Mouse (Mus musculus) kidney, postnatal 14 days (tissue): Measurements from ENCODE around the gene Il5.
A peak's percentile ranks its signal among the peaks of the same experiment; 100 is the strongest.
"Not testable (repeated sequence)": the region's sequence is repeated elsewhere in the genome, so short reads cannot be mapped to it uniquely, and the experiment has no call there.

Source experiments
- DNase-seq: peaks from one replicate; pipeline ENCODE4 v3.0.0; 2022; ENCODE audit warnings: mixed read lengths

Il5 gene

DNA sequence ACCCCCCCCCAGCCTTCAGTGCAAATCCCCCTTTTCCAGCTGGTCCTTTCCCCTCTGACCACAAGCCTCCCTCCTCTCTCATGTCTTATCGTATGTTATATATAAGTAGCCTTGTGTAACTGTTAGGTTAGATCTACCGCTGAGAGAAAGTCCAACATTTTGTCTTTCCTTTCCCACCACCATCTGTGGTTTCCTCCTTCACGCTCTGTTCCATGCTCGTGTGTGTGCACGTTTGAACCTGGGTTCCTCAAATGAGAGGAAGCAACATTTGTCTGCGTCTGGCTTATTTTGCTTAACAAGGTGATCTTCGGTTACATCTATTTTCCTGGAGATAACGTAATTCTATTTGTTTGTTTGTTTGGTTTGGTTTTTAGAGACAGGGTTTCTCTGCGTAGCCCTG lies 27.4 kb downstream of the Il5 start:
- DNase-seq, result no peak

DNA sequence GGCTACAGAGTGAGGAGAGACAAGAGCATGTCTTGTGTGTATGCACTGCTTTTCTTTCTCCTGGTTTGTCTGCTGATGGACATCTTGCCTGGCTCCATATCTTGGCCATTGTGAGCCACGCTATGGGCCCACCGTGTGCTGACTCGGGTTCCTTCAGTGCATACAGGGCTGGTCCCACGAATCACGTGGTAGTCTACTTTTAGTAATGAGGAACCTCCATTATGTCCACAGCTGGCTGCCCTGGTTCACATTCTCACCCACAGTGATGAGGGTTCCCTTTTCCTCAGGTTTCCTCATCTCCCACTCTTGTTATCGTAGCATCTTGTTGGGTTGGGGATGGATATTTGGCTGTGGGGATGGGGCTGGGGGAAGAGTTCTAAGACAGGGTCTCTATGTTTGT lies 28.0 kb downstream of the Il5 start:
- no peak for DNase-seq

DNA sequence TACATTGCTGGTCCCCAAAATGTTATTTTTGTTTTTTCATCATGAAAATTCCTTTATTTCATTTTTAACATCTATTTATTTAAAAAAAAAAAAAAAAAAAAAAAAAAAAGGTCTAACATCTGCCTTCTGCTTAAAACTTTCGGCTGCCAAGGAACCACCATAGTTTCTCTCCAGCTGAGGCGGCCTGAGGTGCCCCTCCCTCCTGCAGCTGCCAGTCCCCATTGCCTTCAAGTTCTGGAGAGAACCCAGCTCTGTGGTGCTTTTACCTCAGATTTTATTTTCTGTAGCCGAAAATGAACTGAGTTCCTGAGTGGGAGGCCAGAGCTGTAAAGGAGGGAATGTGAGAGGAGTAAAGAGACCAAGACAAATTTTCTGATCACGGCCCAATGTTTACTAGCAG lies 28.7 kb downstream of the Il5 start:
- DNase-seq, result no peak

DNA sequence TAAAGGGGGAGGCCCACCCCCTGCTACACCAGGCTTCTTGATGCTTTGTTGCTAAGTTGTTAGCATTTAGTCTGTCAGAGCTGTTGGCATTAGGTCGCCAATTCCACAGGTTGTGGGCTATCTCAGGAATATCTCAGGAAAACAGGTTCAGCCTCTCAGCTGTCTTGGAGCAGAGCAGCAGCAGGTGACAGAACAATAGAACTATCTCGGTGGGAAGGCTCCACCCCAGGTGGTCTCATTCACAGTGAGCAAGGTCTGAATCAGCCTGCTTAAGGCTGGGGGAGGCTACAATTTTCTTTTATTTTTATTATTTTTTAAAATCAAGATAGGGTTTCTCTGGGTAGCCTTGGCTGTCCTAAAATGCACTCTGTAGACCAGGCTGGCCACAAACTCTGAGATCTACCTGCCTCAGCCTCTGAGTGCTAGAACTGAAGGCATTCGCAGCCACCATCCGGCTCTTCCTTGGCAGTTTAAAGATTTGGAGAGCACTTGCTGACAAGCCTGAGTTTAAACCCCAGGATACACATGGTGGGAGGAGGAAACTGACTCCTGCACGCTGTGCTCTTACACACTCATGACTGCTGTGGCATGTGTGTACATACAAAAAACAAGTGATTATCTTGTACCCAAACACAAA lies 29.2 kb downstream of the Il5 start:
- no peak for DNase-seq

DNA sequence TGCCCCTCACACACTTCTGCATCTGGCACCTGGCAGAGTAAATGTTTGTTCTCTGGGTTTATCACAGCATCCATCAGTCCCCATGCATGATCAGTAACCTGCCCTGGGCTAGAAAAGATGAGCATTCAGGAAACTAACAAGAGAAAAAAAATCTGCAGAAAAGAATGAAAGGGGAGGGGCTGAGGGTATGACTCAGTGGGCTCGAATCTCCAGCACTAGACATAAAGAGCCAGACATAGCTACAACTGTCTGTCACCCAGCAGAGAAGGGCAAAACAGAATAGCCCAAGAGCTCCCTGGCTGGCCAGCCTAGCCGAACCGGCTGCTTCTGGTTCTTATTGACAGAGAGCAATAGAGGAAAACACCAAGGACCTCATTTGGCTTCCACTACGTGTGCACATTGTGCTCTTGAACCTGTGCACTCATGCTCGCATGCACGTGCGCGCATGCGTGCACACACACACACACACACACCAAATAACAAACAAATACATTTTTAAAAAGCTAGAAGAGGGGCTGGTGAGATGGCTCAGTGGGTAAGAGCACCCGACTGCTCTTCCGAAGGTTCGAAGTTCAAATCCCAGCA lies 34.5 kb downstream of the Il5 start:
- no peak for DNase-seq

DNA sequence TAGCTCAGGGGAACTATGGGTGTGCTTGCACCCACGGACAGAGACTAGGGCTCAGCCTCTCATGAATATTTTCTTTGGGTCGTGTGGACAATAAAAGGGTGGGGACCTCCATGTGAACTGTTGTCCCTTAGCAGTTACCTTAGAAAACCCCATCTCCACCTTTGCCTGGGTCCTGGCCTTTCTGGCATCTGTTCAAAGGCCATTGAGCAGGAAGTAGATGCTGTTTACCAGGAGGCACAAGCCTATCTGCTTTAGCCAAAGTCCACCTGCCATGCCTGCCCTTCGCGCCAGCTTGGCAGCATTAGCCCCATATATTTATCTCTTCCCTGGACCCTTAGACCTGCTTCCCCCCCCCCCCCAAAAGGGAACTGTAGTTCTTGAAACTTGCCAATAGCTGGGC lies 37.0 kb downstream of the Il5 start:
- no peak for DNase-seq

DNA sequence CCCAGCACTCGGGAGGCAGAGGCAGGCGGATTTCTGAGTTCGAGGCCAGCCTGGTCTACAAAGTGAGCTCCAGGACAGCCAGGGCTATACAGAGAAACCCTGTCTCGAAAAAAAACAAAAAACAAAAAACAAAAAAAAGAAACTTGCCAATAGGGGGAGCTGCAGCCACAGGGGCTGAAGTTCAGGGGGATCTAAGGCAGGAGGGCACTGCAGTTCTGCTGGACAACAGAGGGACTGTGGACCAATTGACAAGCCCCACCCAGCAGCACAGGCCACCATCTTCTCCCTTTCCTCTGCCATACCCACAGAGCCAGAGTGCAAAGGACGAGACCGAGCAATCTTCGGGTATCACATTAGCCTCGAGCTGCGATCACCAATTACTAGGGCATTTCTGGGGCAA lies 37.4 kb downstream of the Il5 start:
- DNase-seq, result not testable (repeated sequence)

DNA sequence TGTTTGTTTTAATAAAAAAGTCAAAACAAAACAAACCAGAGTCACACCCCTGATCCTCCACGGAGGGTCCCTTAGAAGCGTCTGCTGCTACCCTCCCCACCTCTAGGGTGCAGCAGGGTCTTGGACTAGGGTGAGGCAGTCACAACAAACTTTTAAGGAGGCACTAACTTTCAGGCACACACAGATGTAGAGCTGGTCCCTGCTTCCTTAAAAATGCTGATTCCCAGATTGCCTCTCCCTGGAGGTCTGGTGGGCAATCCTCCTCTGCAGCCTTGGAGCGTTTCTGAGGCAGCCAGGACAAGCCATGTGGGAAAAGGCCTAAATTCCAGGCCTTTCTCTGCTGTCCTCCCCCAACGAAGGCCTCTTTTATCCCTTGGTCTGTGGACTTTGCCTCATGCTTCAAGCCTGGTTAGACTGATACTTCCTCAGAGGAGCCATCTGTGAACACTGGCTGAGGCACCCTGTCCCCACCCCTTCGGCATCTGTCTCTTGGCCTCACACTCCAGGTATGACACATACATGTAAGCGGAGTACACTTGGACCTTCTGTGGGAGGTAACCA lies 38.3 kb downstream of the Il5 start:
- DNase-seq, result peak; percentile 47

DNA sequence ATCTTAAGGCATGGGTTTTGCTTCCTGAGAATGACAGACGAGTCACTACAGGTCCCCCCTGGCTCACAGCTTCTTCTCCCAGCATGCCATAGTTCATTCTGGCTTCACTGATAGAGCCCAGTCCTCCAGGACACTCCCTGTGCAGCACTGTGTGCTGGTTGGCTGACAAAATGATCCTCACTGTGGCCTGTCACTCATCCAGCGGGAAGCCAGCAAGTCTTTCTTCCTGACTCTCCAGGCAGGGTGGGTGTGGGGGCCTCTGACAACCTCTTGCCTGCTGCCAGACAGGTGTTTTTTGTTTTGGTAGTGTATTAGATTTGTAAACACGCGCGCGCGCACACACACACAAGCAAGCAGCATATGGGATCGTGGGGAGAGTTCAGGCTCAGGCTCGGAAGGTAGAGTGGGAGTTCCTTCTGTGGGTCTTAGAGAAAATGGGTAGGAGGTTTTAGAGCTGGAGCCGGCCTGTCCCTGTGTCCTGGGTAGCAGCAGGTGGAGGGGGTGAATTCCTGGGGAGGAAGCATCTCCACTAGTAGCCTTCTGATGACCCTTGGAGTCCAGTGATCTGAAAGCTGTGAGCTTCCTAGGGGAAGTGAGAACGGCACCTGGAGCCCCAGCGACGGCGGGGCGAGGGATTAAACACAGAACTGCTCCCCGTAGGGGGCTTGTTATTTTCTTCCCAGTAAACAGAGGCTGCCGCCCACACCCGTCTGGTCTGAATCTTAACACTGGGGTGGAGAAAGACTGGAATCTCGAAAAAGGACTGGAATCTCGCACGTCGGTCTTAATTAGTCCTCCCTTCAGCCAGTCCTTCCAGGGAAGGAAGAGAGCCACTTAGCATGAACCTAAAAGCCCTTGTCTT lies 39.2 kb downstream of the Il5 start:
- no peak for DNase-seq

DNA sequence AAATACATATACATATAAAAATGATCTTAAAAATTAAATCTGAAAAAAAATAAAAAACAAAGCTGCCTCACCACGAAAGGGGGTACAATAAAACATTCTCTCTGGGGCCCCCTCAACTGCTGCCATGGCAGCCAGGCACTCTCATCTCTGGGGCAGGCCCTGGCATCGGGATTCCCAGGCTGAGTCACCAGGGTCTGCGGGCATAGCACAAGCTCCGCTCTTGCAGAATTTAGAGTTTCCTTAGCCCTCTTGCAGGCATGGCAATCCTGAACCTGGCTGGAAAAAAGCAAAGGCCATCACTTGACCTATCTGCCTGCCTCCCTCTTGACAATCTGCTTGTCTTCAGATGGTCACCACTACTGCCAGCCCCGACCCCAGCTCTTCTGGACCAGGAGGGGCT lies 40.7 kb downstream of the Il5 start:
- DNase-seq, result no peak

DNA sequence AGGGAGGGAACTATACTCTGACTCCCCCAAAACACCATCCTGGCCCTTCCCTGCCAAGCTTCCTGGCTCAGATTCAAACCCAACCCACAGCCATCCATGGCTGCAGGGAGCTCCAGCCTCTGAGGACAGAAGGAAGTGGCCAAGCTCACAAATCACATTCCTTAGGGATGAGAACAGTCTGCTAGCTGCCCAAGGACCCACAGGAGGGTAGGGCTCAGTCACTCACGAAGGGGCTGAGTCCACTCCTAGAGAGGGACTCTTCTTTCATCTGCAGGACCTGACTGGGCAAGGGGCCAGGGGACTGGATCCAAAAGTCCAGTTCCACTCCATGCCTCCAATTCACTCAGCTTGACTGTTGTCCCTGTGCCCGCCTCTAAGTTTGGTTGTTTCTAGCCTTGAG lies 41.2 kb downstream of the Il5 start:
- peak; percentile 94 for DNase-seq

DNA sequence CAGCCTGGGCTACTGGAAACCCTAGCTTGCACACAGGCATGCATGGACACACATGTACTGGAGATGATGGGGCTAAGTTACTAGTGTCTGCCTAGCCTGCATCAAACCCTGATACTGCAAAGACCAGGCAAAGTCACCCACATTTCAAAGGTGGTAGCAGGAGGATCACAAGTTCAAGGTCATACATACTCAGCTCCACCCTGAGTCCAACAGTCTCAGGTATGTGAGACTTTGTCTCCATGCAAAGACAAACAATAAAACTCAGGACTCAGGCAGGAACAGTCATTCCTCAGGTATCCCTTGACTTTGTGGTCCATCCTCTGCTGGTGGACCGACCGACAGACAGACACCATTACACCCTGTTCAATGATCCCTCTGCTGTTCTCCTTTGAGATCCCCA lies 41.8 kb downstream of the Il5 start:
- no peak for DNase-seq

DNA sequence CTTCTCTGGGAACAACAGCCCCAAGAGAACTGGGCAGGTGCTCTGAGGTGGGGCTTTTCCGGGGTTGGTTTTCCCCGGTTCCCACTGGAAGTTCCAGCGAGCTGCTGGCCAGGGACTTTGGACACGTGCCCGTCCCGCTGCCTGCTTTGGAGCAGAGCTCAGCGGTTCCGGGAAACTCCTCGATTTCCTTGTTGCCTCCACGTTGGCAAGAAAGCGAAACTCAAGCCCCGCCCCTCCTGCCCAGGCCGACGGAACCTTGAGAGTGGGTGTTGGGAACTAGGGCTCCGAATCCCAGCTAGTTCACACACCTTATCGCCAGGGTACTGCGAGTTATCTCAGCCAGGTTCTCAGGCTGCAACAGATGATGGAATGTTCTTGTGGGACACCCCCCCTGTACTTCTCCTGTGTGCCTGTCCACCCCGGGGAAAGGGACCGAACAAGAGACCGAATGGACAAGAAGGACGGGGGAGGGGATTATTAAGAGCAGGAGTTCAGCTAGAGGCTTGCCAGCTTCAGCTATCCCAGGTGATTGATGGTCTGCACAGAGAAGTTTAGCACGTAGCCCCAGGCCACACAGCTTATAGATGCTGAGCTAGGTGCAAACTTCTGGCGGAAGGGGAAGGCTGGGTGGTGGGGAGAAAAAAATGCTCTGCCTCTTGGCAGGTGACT lies 42.4 kb downstream of the Il5 start:
- peak; percentile 95 for DNase-seq

DNA sequence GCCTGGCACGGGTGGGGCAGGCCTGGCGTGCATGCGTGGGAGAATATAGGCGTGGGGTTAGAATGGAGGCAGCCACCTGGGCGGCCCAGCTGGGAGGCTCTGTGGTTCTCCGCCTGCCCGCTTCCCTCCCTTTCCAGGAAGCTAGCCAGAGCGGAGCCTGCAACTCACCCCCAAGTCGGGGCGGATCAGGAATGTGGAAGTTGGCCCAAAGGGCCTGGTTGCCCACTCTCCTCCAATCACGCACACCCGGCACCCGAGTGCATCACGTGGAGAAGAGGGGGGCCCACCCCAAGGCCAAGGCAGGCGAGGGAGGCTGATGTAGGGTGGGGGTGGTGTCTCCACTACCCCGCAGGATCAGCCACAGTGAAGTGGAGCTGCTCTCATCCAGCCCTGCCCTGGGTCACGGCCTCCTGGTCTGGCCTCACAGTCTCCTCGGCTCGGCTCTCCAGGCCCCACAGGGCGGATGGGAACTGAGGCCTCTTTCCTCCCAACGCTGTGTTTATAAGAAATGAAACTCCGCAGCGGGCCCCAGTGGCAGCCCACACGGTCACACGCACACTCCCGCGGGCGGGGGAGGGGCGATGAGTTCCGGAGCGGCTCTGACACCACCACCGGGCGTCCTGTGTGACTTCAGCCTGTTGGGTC lies 43.0 kb downstream of the Il5 start:
- peak; percentile 93 for DNase-seq

DNA sequence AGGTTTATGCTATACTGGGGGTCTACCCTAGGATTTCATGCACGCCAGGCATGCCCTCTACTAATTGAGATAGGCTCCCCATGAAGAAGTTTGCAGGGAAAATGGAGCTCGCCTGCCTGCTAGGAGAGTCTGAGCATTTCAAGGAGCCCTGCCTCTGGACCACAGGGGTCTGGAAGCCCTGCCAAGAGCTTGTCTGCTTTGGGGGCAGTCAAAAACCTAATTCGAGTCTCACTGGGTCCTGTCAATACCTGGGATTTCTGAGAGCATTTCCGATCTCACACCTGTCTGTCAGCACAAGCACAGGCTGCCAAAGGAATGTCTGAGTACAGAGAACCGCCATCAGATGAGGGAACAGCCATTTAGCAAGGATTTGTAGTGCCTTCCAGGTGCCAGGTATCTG lies 44.0 kb downstream of the Il5 start:
- DNase-seq, result no peak

DNA sequence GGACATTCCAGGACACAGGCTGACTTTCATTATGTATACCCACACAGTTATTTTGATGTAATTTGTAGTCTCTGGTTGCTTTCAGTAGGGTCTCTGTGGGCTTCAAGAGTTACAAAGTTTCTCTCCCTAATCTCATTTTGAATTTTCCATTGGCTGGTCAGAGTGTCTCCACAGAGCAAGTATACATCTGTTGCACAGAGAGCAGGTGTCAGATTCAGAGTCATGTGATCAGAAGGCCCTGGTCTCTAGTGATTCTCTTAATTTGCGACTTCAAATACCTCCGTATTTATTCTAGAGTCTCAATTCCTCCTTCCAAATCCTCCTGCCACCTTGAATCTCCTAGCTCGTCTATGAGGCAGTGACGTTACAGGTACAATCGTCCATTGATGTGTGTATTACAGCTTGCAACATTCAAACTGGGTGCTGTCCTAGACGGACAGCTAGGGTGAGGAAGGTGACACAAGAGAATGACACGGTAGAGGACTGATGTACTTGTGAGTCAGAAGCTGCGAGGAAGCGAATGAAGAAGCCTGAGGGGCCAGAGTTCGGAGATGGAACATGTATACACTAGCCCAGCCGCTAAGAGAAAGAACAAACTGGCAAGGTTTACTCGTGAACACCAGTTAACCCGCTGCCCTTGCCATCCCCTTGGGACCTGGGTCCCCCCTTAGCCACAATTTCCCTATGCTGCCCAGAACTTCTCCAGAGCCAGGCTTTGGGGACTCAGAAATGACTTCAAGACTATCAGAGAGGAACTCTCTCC lies 48.0 kb downstream of the Il5 start:
- no peak for DNase-seq

DNA sequence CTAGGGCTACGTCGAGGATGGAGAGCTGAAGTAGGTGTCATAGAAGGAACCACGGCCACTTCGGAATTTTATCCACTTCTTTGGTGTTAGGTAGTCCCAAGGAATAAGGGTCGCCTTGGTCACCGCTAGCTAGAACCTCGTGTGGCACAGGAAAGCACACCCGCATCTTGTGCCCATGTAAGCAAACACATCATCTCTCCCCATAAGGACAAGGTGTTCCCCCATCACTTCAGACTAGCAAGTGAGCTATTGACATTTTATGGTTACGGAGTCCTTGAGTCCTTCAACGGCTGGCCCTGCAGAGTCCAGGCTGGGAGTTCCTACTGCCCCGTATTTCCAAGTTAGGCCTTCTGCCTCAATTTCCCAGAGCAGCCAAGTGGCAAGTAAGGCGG lies 48.6 kb downstream of the Il5 start:
- no peak for DNase-seq

DNA sequence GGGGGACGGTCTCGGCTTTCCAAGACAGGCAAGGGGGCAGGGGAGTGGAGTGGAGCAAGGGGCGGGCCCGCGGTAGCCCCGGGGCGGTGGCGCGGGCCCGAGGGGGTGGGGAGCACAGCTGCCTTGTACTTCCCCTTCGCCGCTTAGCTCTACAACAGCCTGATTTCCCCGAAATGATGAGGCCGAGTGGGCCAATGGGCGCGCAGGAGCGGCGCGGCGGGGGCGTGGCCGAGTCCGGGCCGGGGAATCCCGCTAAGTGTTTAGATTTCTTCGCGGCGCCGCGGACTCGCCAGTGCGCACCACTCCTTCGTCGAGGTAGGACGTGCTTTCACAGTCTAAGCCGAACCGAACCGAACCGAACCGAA lies 49.1 kb downstream of the Il5 start, which contains the start of gene Irf1:
Gene Irf1 (plus strand): TSS at position 255 of the 365 bp plus-strand sequence.
- peak; percentile 95 for DNase-seq

DNA sequence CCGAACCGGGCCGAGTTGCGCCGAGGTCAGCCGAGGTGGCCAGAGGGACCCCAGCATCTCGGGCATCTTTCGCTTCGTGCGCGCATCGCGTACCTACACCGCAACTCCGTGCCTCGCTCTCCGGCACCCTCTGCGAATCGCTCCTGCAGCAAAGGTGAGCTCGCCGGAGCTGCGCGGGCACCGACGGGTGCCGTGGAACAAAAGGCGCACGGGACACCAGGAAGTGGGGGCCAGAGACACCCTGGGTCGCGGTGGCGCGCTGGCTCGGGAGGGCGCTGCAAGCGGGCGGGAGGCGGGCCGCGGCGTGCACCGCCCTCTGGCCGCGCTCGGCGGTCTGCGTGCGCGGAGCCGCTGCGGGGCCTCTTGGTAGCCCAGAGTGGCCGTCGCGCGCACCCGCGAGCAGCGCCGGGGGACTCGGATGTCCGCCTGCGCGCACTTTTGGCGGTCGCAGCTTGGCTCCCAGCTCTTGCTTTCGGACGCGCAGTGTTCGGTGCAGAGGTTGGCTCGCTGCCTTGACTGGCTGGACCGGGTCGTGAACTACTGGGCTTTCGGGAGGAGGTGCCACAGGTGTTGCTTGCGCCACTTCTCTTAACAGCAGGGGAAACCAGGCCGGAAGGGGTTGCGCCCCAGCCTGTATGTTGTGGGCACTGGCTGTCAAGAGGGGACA lies 49.7 kb downstream of the Il5 start:
- peak; percentile 86 for DNase-seq

DNA sequence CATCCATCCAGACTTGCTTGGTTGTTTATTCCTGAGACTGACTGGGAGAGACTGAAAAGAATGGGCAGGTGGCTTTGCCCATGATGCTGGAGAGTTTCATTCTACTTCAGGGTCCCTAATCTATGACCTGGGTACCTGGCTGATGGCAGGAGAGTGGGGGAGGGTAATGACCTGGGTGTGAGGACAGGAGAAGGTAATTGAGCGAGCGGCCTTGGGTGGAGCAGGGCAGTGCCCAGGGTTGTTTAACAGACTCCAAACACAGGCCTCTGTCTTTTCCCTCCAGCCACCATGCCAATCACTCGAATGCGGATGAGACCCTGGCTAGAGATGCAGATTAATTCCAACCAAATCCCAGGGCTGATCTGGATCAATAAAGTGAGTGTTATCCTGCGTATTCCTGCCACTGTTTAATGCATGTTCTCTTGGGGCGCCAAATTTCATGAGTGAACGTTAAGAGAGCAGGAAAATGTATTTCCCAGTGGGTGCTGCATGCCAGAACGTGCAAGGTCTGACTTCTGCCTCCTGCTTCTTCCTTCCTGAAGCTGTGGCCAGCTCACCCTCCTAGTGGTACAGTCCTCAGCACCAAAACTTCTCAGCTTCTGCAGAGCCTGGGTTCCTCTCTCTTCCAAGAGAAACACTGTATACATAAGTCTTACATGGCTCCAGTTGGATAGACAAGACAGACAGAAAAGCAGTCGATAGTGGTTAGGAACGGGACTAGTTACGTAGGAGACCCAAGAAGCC lies 50.6 kb downstream of the Il5 start:
- no peak for DNase-seq

DNA sequence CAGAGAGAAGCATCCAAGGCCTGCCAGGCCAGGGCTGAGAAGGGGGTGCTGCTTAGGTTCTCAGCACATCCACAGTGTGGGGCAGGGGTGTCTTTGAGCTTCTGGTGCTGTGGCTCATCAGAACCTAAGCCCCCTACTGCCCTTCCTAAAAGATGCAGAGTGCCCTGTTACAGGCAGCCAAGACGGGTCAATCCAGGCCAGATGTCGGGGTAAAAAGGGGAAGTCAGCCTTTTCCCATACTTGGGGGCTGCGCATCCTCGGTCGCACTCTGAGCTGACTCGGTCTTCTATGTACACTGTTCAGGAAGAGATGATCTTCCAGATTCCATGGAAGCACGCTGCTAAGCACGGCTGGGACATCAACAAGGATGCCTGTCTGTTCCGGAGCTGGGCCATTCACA lies 51.9 kb downstream of the Il5 start:
- DNase-seq, result no peak
